Mouse (Mus musculus): ENCODE results near the gene Rac2. TPM values are rescaled to one million over a fixed set of nuclear protein-coding genes. Genes with fewer than 3 reads are reported as not detected.

Rac2 gene
- polyA plus RNA-seq, 1 experiment from 2014 or later: 7.7 TPM

DNA sequence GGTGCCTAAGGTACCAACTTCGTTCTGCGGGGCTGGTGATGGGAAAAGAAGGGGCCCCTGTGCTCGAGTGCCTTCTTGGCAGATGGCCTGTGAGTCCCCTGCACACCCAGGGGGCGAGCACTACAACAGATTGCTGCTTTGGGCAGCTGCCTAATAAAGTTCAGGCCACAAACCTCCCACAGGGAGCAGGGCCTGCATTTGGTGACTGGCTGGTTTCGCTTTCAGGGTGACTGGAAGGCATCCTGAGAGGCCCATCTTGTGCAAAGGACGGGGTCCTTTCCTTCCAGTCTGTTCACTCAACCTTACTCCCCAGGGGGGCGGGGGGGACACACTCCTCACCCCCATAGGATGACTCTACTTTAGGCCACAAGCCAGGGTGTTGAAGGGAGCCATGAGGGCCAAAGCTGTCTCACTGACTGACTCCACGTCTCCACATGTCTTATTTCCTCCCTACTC, 62.4 kb downstream of the Rac2 start:
- Histone ChIP-seq H3K9ac (peak overlapping the region; percentile 6; the same call in 1 of the 2 replicates), H3K4me3 (no peak overlapping the region), H3K36me3 (no peaks in the 10 kb centered on the region), H3K4me2 (replicated peaks) (peak overlapping the region; percentile 33), H3K27me3 (replicated peaks) (no peaks in the 10 kb centered on the region), H3K4me1 (peaks cover 9% of the 10 kb centered on the region; the same call in 1 of the 2 replicates), H3K9me3 (0 out of 2 replicates have a peak, but pooled peaks cover 2% of the 10 kb centered on the region), H3K27ac (no peak overlapping the region)
- WGBS: 56% methylated on average over 8 of the region's 8 CpGs
- ATAC-seq (ENCODE audit: low FRiP score, low read depth): no peak

DNA sequence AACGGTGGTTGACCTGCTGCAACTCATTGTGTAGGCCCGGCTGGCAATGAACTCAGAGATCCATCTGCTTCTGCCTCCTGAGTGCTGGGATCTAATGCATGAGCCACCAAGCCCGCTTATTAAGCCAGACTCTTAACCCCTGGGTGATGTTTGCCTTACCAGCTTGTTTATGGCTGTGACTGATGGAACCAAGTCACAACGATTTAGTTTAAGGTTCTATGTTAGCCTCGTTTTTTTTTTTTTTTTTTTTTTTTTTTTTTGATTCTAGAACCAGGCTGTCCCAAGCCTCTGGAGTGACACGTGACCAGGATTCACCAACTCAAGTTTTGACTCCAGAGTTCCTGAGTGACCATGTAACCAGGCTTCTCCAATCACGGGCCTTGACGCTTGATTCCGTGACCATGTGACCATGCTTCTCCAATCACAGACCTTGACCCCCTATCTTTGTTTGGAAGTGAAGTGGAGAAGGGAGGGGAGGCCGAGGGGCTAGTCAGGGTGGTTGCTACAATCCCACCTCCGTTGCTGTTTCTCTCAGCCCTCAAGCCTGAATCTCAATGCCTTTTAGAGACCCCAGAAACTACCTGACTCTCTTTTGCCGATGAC, 63.2 kb downstream of the Rac2 start:
- peak; percentile 29; the same call in 1 of the 2 replicates for ATAC-seq (ENCODE audit: low FRiP score, low read depth)
- WGBS: 41% methylated on average over 12 of the region's 12 CpGs
- no peak overlapping the region for H3K4me3 ChIP-seq

More for the DNA sequence above, 63.2 kb downstream of the Rac2 start:
- no peaks in the 10 kb centered on the region for H3K36me3 ChIP-seq
- H3K9me3 ChIP-seq: peaks cover 9% of the 10 kb centered on the region; the same call in 1 of the 2 replicates
- peak overlapping the region; percentile 33 for H3K4me2 ChIP-seq (replicated peaks)
- H3K27me3 ChIP-seq (replicated peaks): no peaks in the 10 kb centered on the region
- peak overlapping the region; percentile 6; the same call in 1 of the 2 replicates for H3K9ac ChIP-seq
- H3K4me1 ChIP-seq: peaks cover 9% of the 10 kb centered on the region; the same call in 1 of the 2 replicates
- H3K27ac ChIP-seq: no peak overlapping the region

Other genes starting within 250 kb of the Rac2 start
- 1.2 TPM in 2 replicates for gene Csf2rb, start 247.0 kb downstream of the Rac2 start, polyA plus RNA-seq (2016; fragmentation: Nextera tagmentation; extraction: Ambion mirVana)
- gene Tex33, start 176.9 kb downstream of the Rac2 start, polyA plus RNA-seq (2016; fragmentation: Nextera tagmentation; extraction: Ambion mirVana): not detected in 2 replicates
- gene Tst, start 166.9 kb downstream of the Rac2 start, polyA plus RNA-seq (2016; fragmentation: Nextera tagmentation; extraction: Ambion mirVana): 7.6 and 9.2 TPM in 2 replicates
- 2.1 and 2.8 TPM in 2 replicates for gene Mpst, start 166.4 kb downstream of the Rac2 start, polyA plus RNA-seq (2016; fragmentation: Nextera tagmentation; extraction: Ambion mirVana)
- 88.1 and 91.9 TPM in 2 replicates for gene Kctd17, start 144.2 kb downstream of the Rac2 start, polyA plus RNA-seq (2016; fragmentation: Nextera tagmentation; extraction: Ambion mirVana)
- gene Tmprss6, start 104.1 kb downstream of the Rac2 start, polyA plus RNA-seq (2016; fragmentation: Nextera tagmentation; extraction: Ambion mirVana): 0.71 TPM in 1 of 2 replicates, not detected in the other
- not detected in 2 replicates for gene Il2rb, start 77.5 kb downstream of the Rac2 start, polyA plus RNA-seq (2016; fragmentation: Nextera tagmentation; extraction: Ambion mirVana)
- gene C1qtnf6, start 41.4 kb downstream of the Rac2 start, polyA plus RNA-seq (2016; fragmentation: Nextera tagmentation; extraction: Ambion mirVana): 7.1 and 8.7 TPM in 2 replicates
- 0.18 and 0.24 TPM in 2 replicates for gene Sstr3, start 28.1 kb downstream of the Rac2 start, polyA plus RNA-seq (2016; fragmentation: Nextera tagmentation; extraction: Ambion mirVana)
- 6.4 and 6.6 TPM in 2 replicates for gene Cyth4, start 24.3 kb upstream of the Rac2 start, polyA plus RNA-seq (2016; fragmentation: Nextera tagmentation; extraction: Ambion mirVana)
- 1.9 and 2.0 TPM in 2 replicates for gene Elfn2, start 146.0 kb upstream of the Rac2 start, polyA plus RNA-seq (2016; fragmentation: Nextera tagmentation; extraction: Ambion mirVana)
- gene Mfng, start 200.7 kb upstream of the Rac2 start, polyA plus RNA-seq (2016; fragmentation: Nextera tagmentation; extraction: Ambion mirVana): 65.3 and 72.9 TPM in 2 replicates
- gene Card10, start 230.3 kb upstream of the Rac2 start, polyA plus RNA-seq (2016; fragmentation: Nextera tagmentation; extraction: Ambion mirVana): 2.8 and 3.4 TPM in 2 replicates